Mouse (Mus musculus) bone marrow macrophage, adult 2 months (primary cell): ENCODE measurements around the gene Gfpt1.

Source experiments
- CTCF ChIP-seq: IDR thresholded peaks from 2 replicates; pipeline ENCODE4 v1.5.1; 2012; ENCODE audit warnings: low read depth, mild to moderate bottlenecking, low read length, moderate library complexity
- POLR2A ChIP-seq: IDR thresholded peaks from 2 replicates; pipeline ENCODE4 v1.6.1; 2012; ENCODE audit warnings: mild to moderate bottlenecking, low read depth, low read length, borderline replicate concordance

- no peak for TF ChIP-seq CTCF
- no peak for TF ChIP-seq POLR2A
Measured at GRCm38 (mm10) chr6:87042004-87042336, 676 bp upstream of the Gfpt1 start.
